Mouse (Mus musculus) heart, embryonic 14.5 days (tissue): ENCODE data around the gene Tas2r119. TPM values are rescaled to one million over a fixed set of nuclear protein-coding genes. Genes with fewer than 3 reads are reported as not detected.

Experiments
- ATAC-seq: fragments of 200-750 bp; cut with Nextera tagmentation; 2 replicates; pipeline ENCODE4 v1.8.0; 2017; ENCODE audit warnings: low read depth, moderate TSS enrichment; ENCODE audit not compliant: insufficient number of reproducible peaks, insufficient read depth, low FRiP score
- H3K27ac ChIP-seq, 2 experiments: fragments of 200-500 bp in 1 of 2; fragments of 300-500 bp in 1 of 2; sonication (generic) in 1 of 2; replicated peaks in 1 of 2; 2 replicates each; pipeline ENCODE4 v1.5.1; 2012 to 2014; ENCODE audit warnings: low read depth in 2 of 2, low read length in 2 of 2, control low read depth in 1 of 2, mild to moderate bottlenecking in 1 of 2, mixed read lengths in 1 of 2; ENCODE audit not compliant: control insufficient read depth in 1 of 2, insufficient read depth in 1 of 2
- H3K27me3 ChIP-seq: fragments of 300-500 bp; sonication (generic); 2 replicates; pipeline ENCODE4 v1.6.1; 2014; ENCODE audit warnings: mild to moderate bottlenecking, low read length, control low read depth; ENCODE audit not compliant: control insufficient read depth, insufficient read depth
- H3K36me3 ChIP-seq: fragments of 300-500 bp; sonication (generic); 2 replicates; pipeline ENCODE4 v1.6.1; 2014; ENCODE audit warnings: mild to moderate bottlenecking, control low read depth, low read length, mixed read lengths; ENCODE audit not compliant: control insufficient read depth, insufficient read depth
- H3K4me1 ChIP-seq, 2 experiments: fragments of 200-500 bp in 1 of 2; fragments of 300-500 bp in 1 of 2; sonication (generic) in 1 of 2; 2 replicates each; pipeline ENCODE4 v1.6.1; 2012 to 2014; ENCODE audit warnings: low read length in 2 of 2, control low read depth in 1 of 2, mixed read lengths in 1 of 2; ENCODE audit not compliant: control insufficient read depth in 2 of 2, insufficient read depth in 2 of 2
- H3K4me2 ChIP-seq: fragments of 300-500 bp; sonication (generic); 2 replicates; pipeline ENCODE4 v1.6.1; 2014; ENCODE audit warnings: mild to moderate bottlenecking, low read length
- H3K4me3 ChIP-seq, 2 experiments: fragments of 200-500 bp in 1 of 2; fragments of 300-500 bp in 1 of 2; sonication (generic) in 1 of 2; 2 replicates each; pipeline ENCODE4 v1.5.1; 2012 to 2014; ENCODE audit warnings: low read length in 2 of 2, mild to moderate bottlenecking in 2 of 2, control low read depth in 1 of 2, low read depth in 1 of 2, moderate library complexity in 1 of 2; ENCODE audit not compliant: control insufficient read depth in 1 of 2, insufficient read depth in 1 of 2
- H3K9ac ChIP-seq: fragments of 300-500 bp; sonication (generic); 2 replicates; pipeline ENCODE4 v1.6.1; 2014; ENCODE audit warnings: mild to moderate bottlenecking, low read length
- H3K9me3 ChIP-seq: fragments of 300-500 bp; sonication (generic); 2 replicates; pipeline ENCODE4 v1.6.1; 2016; ENCODE audit warnings: low read length, control low read depth; ENCODE audit not compliant: control insufficient read depth
- WGBS: fragments of 180-500 bp; shearing (Covaris S2); extraction: QIAGEN DNeasy Blood & Tissue Kit; methylation state at CpG from one replicate; pipeline ENCODE4 v1.1.7; 2014; 5-methylcytosine and 5-hydroxymethylcytosine counted together
- polyA plus RNA-seq: library from polyadenylated mRNA; unstranded; fragments of >200 nt; fragmentation: Nextera tagmentation; extraction: Ambion mirVana; gene quantifications from 2 replicates; pipeline ENCODE4 v1.2.1, GENCODE M21; 2014

The Tas2r119 gene
- polyA plus RNA-seq, 1 experiment from 2014 or later: not detected

- WGBS: 53% methylated on average over 6 of the region's 6 CpGs
- no peak for ATAC-seq
- H3K36me3 ChIP-seq: no peaks in the 10 kb centered on the region
These were observed 5.3 kb upstream of the Tas2r119 start for GRCm38 (mm10) chr15:32171764-32172163.

GRCm38 (mm10) chr15:32172175-32172987, 4.7 kb upstream of the Tas2r119 start:
- Histone ChIP-seq H3K9ac (no peak overlapping the region), H3K4me2 (no peak overlapping the region), H3K27ac (no peak overlapping the region), H3K27me3 (no peaks in the 10 kb centered on the region), H3K9me3 (no peaks in the 10 kb centered on the region), H3K36me3 (no peaks in the 10 kb centered on the region), H3K4me1 (no peaks in the 10 kb centered on the region), H3K4me3 (no peak overlapping the region)
- ATAC-seq: no peak
- 72% methylated on average over 9 of the region's 9 CpGs for WGBS

More at GRCm38 (mm10) chr15:32171764-32172163, 5.3 kb upstream of the Tas2r119 start:
- Histone ChIP-seq H3K27me3 (no peaks in the 10 kb centered on the region), H3K9me3 (no peaks in the 10 kb centered on the region), H3K4me2 (no peak overlapping the region), H3K27ac (no peak overlapping the region), H3K4me3 (no peak overlapping the region), H3K9ac (no peak overlapping the region), H3K4me1 (no peaks in the 10 kb centered on the region)

GRCm38 (mm10) chr15:32172988-32173329, 4.1 kb upstream of the Tas2r119 start:
- no peak overlapping the region for H3K27ac ChIP-seq
- no peaks in the 10 kb centered on the region for H3K27me3 ChIP-seq
- H3K4me3 ChIP-seq: no peak overlapping the region
- 70% methylated on average over 2 of the region's 2 CpGs for WGBS
- H3K36me3 ChIP-seq: no peaks in the 10 kb centered on the region
- H3K4me1 ChIP-seq: no peaks in the 10 kb centered on the region
- H3K9me3 ChIP-seq: no peaks in the 10 kb centered on the region
- ATAC-seq: no peak
- no peak overlapping the region for H3K4me2 ChIP-seq
- no peak overlapping the region for H3K9ac ChIP-seq

GRCm38 (mm10) chr15:32180010-32180725, 3.1 kb downstream of the Tas2r119 start:
- Histone ChIP-seq H3K36me3 (no peaks in the 10 kb centered on the region), H3K9ac (no peak overlapping the region), H3K4me3 (no peak overlapping the region), H3K4me1 (no peaks in the 10 kb centered on the region), H3K4me2 (no peak overlapping the region), H3K27me3 (no peaks in the 10 kb centered on the region), H3K9me3 (no peaks in the 10 kb centered on the region), H3K27ac (no peak overlapping the region)
- no peak for ATAC-seq
- 80% methylated on average over 1 of the region's 1 CpGs for WGBS

GRCm38 (mm10) chr15:32182026-32182425, 4.9 kb downstream of the Tas2r119 start:
- no peak overlapping the region for H3K4me3 ChIP-seq
- ATAC-seq: no peak
- no peaks in the 10 kb centered on the region for H3K4me1 ChIP-seq
- no peak overlapping the region for H3K4me2 ChIP-seq
- no peak overlapping the region for H3K27ac ChIP-seq
- H3K9ac ChIP-seq: no peak overlapping the region
- H3K36me3 ChIP-seq: no peaks in the 10 kb centered on the region
- no peaks in the 10 kb centered on the region for H3K27me3 ChIP-seq
- no peaks in the 10 kb centered on the region for H3K9me3 ChIP-seq
- 95% methylated on average over 1 of the region's 1 CpGs for WGBS

- no peak overlapping the region for H3K4me3 ChIP-seq
- no peak for ATAC-seq
- H3K27ac ChIP-seq: no peak overlapping the region
- H3K4me2 ChIP-seq: no peak overlapping the region
- H3K9ac ChIP-seq: no peak overlapping the region
- H3K9me3 ChIP-seq: no peaks in the 10 kb centered on the region
- H3K4me1 ChIP-seq: no peaks in the 10 kb centered on the region
- H3K27me3 ChIP-seq: no peaks in the 10 kb centered on the region
- no peaks in the 10 kb centered on the region for H3K36me3 ChIP-seq
These were observed 7.9 kb downstream of the Tas2r119 start for GRCm38 (mm10) chr15:32184964-32185363.

GRCm38 (mm10) chr15:32189879-32190278, 12.8 kb downstream of the Tas2r119 start:
- ATAC-seq: no peak
- Histone ChIP-seq H3K4me2 (no peak overlapping the region), H3K9ac (no peak overlapping the region), H3K4me3 (no peak overlapping the region), H3K9me3 (no peaks in the 10 kb centered on the region), H3K4me1 (no peaks in the 10 kb centered on the region; a peak in 1 of 4 replicates), H3K36me3 (no peaks in the 10 kb centered on the region), H3K27ac (no peak overlapping the region), H3K27me3 (no peaks in the 10 kb centered on the region)
- 66% methylated on average over 3 of the region's 3 CpGs for WGBS
